Mouse (Mus musculus) MEL (cell line): ENCODE measurements at regions not wholly inside any gene's neighbourhood (a gene's known extent, or its start where the extent isn't known, plus 50 kb on each side); places are given as distances from the start of the nearest gene placed in this dataset.

Source experiments
- DNase-seq: peaks from one replicate; pipeline ENCODE4 v3.0.0; 2011; ENCODE audit warnings: low read depth, low spot score
- H3K27ac ChIP-seq: 2 replicates; pipeline ENCODE4 v1.5.1; 2012; ENCODE audit warnings: low read depth, mild to moderate bottlenecking, control low read depth, low read length, moderate library complexity; ENCODE audit not compliant: control insufficient read depth
- H3K27me3 ChIP-seq, 2 experiments: fragments of 150-350 bp in 1 of 2; sonication (generic) in 1 of 2; 2 replicates each; pipeline ENCODE4 v1.6.1; 2012; ENCODE audit warnings: low read length in 2 of 2, mild to moderate bottlenecking in 2 of 2, improper control_type of control experiment in 1 of 2, moderate library complexity in 1 of 2; ENCODE audit not compliant: insufficient read depth in 2 of 2, control insufficient read depth in 1 of 2
- H3K36me3 ChIP-seq, 2 experiments: 2 replicates each; pipeline ENCODE4 v1.6.1; 2012 to 2014; ENCODE audit warnings: low read length in 2 of 2, improper control_type of control experiment in 1 of 2, inconsistent platforms in 1 of 2, mild to moderate bottlenecking in 1 of 2; ENCODE audit not compliant: insufficient read depth in 2 of 2, control insufficient read depth in 1 of 2
- H3K4me1 ChIP-seq, 2 experiments: fragments of 150-350 bp in 1 of 2; sonication (generic) in 1 of 2; 2 replicates each; pipeline ENCODE4 v1.6.1; 2012; ENCODE audit warnings: low read length in 2 of 2, improper control_type of control experiment in 1 of 2, mild to moderate bottlenecking in 1 of 2; ENCODE audit not compliant: insufficient read depth in 2 of 2, control insufficient read depth in 1 of 2
- H3K4me3 ChIP-seq, 2 experiments: fragments of 150-350 bp in 1 of 2; sonication (generic) in 1 of 2; 2 replicates each; pipeline ENCODE4 v1.5.1; 2012; ENCODE audit warnings: low read depth in 2 of 2, low read length in 2 of 2, mild to moderate bottlenecking in 2 of 2, moderate library complexity in 2 of 2, control low read depth in 1 of 2, improper control_type of control experiment in 1 of 2; ENCODE audit not compliant: control insufficient read depth in 1 of 2, insufficient read depth in 1 of 2
- H3K79me2 ChIP-seq: 2 replicates; pipeline ENCODE4 v1.6.1; 2012; ENCODE audit warnings: mild to moderate bottlenecking, low read length, moderate library complexity; ENCODE audit not compliant: control insufficient read depth, poor library complexity, insufficient read depth
- H3K9ac ChIP-seq: 2 replicates; pipeline ENCODE4 v1.6.1; 2012; ENCODE audit warnings: low read depth, mild to moderate bottlenecking, control low read depth, low read length, moderate library complexity; ENCODE audit not compliant: control insufficient read depth, poor library complexity, severe bottlenecking
- H3K9me3 ChIP-seq: fragments of 150-350 bp; sonication (generic); replicated peaks from 2 replicates; pipeline ENCODE4 v1.6.1; 2012; ENCODE audit warnings: mild to moderate bottlenecking, low read length, improper control_type of control experiment, moderate library complexity; ENCODE audit not compliant: insufficient read depth
- BHLHE40 ChIP-seq: IDR thresholded peaks from 2 replicates; pipeline ENCODE4 v1.6.1; 2012; ENCODE audit warnings: low read depth, mild to moderate bottlenecking, inconsistent platforms, low read length, improper control_type of control experiment, borderline replicate concordance
- E2F4 ChIP-seq: IDR thresholded peaks from 2 replicates; pipeline ENCODE4 v1.6.1; 2011; ENCODE audit warnings: low read depth, low read length, improper control_type of control experiment, borderline replicate concordance
- ETS1 ChIP-seq: IDR thresholded peaks from 2 replicates; pipeline ENCODE4 v1.6.1; 2012; ENCODE audit warnings: low read depth, mild to moderate bottlenecking, inconsistent platforms, low read length, improper control_type of control experiment, moderate library complexity
- GABPA ChIP-seq: IDR thresholded peaks from 2 replicates; pipeline ENCODE4 v1.6.1; 2012; ENCODE audit warnings: low read depth, mild to moderate bottlenecking, inconsistent platforms, low read length, improper control_type of control experiment, moderate library complexity
- HCFC1 ChIP-seq: IDR thresholded peaks from 2 replicates; pipeline ENCODE4 v1.6.1; 2012; ENCODE audit warnings: low read depth, mild to moderate bottlenecking, inconsistent platforms, low read length, improper control_type of control experiment, moderate library complexity
- JUND ChIP-seq: IDR thresholded peaks from 2 replicates; pipeline ENCODE4 v1.6.1; 2011; ENCODE audit warnings: low read depth, mild to moderate bottlenecking, improper control_type of control experiment, low read length
- MAX ChIP-seq: IDR thresholded peaks from 2 replicates; pipeline ENCODE4 v1.6.1; 2011; ENCODE audit warnings: low read length, improper control_type of control experiment
- MAZ ChIP-seq: IDR thresholded peaks from 2 replicates; pipeline ENCODE4 v1.6.1; 2012; ENCODE audit warnings: low read depth, mild to moderate bottlenecking, inconsistent platforms, low read length, improper control_type of control experiment
- MYB ChIP-seq: IDR thresholded peaks from 2 replicates; pipeline ENCODE4 v1.6.1; 2011; ENCODE audit warnings: mild to moderate bottlenecking, low read depth, low read length, improper control_type of control experiment
- RAD21 ChIP-seq: IDR thresholded peaks from 2 replicates; pipeline ENCODE4 v1.6.1; 2011; ENCODE audit warnings: mild to moderate bottlenecking, low read depth, low read length, improper control_type of control experiment
- TBP ChIP-seq: IDR thresholded peaks from 2 replicates; pipeline ENCODE4 v1.8.0; 2011; ENCODE audit warnings: low read depth, low read length, improper control_type of control experiment
- USF2 ChIP-seq, 2 experiments: IDR thresholded peaks; 2 replicates each; pipeline ENCODE4 v1.6.1; 2011 to 2012; ENCODE audit warnings: improper control_type of control experiment in 2 of 2, low read length in 2 of 2, borderline replicate concordance in 1 of 2, inconsistent platforms in 1 of 2, low read depth in 1 of 2, mild to moderate bottlenecking in 1 of 2; ENCODE audit not compliant: insufficient read depth in 1 of 2
- ZC3H11A ChIP-seq: IDR thresholded peaks from 2 replicates; pipeline ENCODE4 v1.6.1; 2012; ENCODE audit warnings: low read depth, mild to moderate bottlenecking, inconsistent platforms, low read length, improper control_type of control experiment

DNA sequence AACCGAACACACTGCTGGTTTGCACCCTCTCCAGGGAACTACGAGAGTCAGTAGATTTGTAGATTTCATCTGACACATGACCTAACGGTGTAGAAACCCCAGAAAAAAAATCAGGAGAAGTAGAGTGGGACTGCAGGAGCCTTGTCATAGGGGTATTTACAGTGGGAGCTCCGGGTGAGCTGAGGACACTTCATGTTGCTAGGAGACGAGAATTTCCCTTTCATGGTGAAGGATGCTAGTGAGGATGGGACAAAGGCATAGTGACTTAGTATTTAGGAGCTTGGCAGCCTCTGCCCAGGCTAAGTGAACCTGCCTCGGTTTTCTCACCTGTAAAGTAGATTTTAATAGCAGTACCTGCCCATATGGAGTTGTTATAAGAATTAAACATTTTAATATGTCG lies 52.8 kb upstream of the Epha4 start:
- TF ChIP-seq ZC3H11A: no peak
- TF ChIP-seq MAX: no peak
- no peak for TF ChIP-seq HCFC1
- TF ChIP-seq USF2 (IDR thresholded peaks at IDR 0.05; ENCODE audit: borderline replicate concordance in 1 of 2, insufficient read depth in 1 of 2, low read depth in 1 of 2, low read length in 2 of 2): no peak
- TF ChIP-seq RAD21: no peak
- no peak for TF ChIP-seq GABPA
- TF ChIP-seq ETS1: no peak
- TF ChIP-seq TBP: no peak
- TF ChIP-seq JUND: no peak
- no peak for TF ChIP-seq MYB
- TF ChIP-seq MAZ: no peak
- TF ChIP-seq BHLHE40: no peak
- TF ChIP-seq E2F4: no peak
- Histone ChIP-seq H3K9ac (no peak overlapping the region), H3K36me3 (no peaks in the 10 kb centered on the region), H3K79me2 (no peaks in the 10 kb centered on the region), H3K27me3 (no peaks in the 10 kb centered on the region), H3K4me1 (no peaks in the 10 kb centered on the region), H3K27ac (no peak overlapping the region), H3K4me3 (no peak overlapping the region), H3K9me3 (no peaks in the 10 kb centered on the region)
- DNase-seq: no peak
